Mouse (Mus musculus) embryonic fibroblast, embryonic 13.5 days (primary cell): Measurements from ENCODE around the gene Vwce. TPM values are rescaled to one million over a fixed set of nuclear protein-coding genes. Genes with fewer than 3 reads are reported as not detected.

Source experiments
- H3K27ac ChIP-seq: 2 replicates; pipeline ENCODE4 v1.5.1; 2012; ENCODE audit warnings: low read length, control low read depth, inconsistent platforms; ENCODE audit not compliant: insufficient read depth
- H3K4me1 ChIP-seq: 2 replicates; pipeline ENCODE4 v1.6.1; 2011; ENCODE audit warnings: low read length; ENCODE audit not compliant: control insufficient read depth, insufficient read depth
- H3K4me3 ChIP-seq: 2 replicates; pipeline ENCODE4 v1.5.1; 2011; ENCODE audit warnings: mild to moderate bottlenecking, control low read depth, low read length; ENCODE audit not compliant: insufficient read depth
- CTCF ChIP-seq: IDR thresholded peaks from 2 replicates; pipeline ENCODE4 v1.5.1; 2011; ENCODE audit warnings: mild to moderate bottlenecking, control low read depth, low read length, moderate library complexity, borderline replicate concordance; ENCODE audit not compliant: insufficient read depth
- POLR2A ChIP-seq: IDR thresholded peaks from 2 replicates; pipeline ENCODE4 v1.6.1; 2011; ENCODE audit warnings: low read depth, mild to moderate bottlenecking, control low read depth, low read length, moderate library complexity
- polyA plus RNA-seq: library from polyadenylated mRNA; stranded (reverse); fragments of >200 nt; gene quantifications from 2 replicates; pipeline ENCODE4 v1.2.4, GENCODE M21; 2011; ENCODE audit warnings: low read depth; ENCODE audit not compliant: missing spikeins, insufficient read length

Vwce gene
- polyA plus RNA-seq, 1 experiment: 1.1 TPM

- Histone ChIP-seq H3K27ac (no peak overlapping the region), H3K4me1 (no peaks in the 10 kb centered on the region), H3K4me3 (no peak overlapping the region)
- TF ChIP-seq CTCF: peak; percentile 91
- no peak for TF ChIP-seq POLR2A
These were observed 31.5 kb downstream of the Vwce start for GRCm38 (mm10) chr19:10665499-10665898.

- no peaks in the 10 kb centered on the region for H3K4me1 ChIP-seq
- H3K27ac ChIP-seq: no peak overlapping the region
- H3K4me3 ChIP-seq: no peak overlapping the region
- TF ChIP-seq CTCF: no peak
- TF ChIP-seq POLR2A: no peak
These were observed 37.3 kb downstream of the Vwce start for GRCm38 (mm10) chr19:10671319-10671718.

GRCm38 (mm10) chr19:10671854-10672417, 37.9 kb downstream of the Vwce start:
- no peak for TF ChIP-seq CTCF
- TF ChIP-seq POLR2A: no peak
- H3K27ac ChIP-seq: no peak overlapping the region
- H3K4me3 ChIP-seq: no peak overlapping the region
- H3K4me1 ChIP-seq: no peaks in the 10 kb centered on the region

GRCm38 (mm10) chr19:10673275-10673674, 39.3 kb downstream of the Vwce start:
- TF ChIP-seq CTCF: no peak
- TF ChIP-seq POLR2A: no peak
- Histone ChIP-seq H3K4me1 (no peaks in the 10 kb centered on the region), H3K4me3 (no peak overlapping the region), H3K27ac (no peak overlapping the region)

- Histone ChIP-seq H3K4me3 (no peak overlapping the region), H3K27ac (no peak overlapping the region), H3K4me1 (no peaks in the 10 kb centered on the region)
- TF ChIP-seq POLR2A: no peak
- no peak for TF ChIP-seq CTCF
These were observed 42.6 kb downstream of the Vwce start for GRCm38 (mm10) chr19:10676656-10677055.

- Histone ChIP-seq H3K4me1 (no peaks in the 10 kb centered on the region), H3K4me3 (no peak within 1 kb of the TSS), H3K27ac (no peak within 1 kb of the TSS)
- peak; percentile 81 for TF ChIP-seq CTCF
- no peak for TF ChIP-seq POLR2A
These were observed 44.1 kb downstream of the Vwce start, which contains the start of gene Pga5 for GRCm38 (mm10) chr19:10677915-10678771. Pga5 (minus strand) TSS chr19:10678071.

- no peak overlapping the region for H3K4me3 ChIP-seq
- no peaks in the 10 kb centered on the region for H3K4me1 ChIP-seq
- TF ChIP-seq CTCF: no peak
- no peak for TF ChIP-seq POLR2A
- no peak overlapping the region for H3K27ac ChIP-seq
These were observed 44.7 kb downstream of the Vwce start for GRCm38 (mm10) chr19:10678772-10679067.

GRCm38 (mm10) chr19:10681571-10681970, 47.6 kb downstream of the Vwce start:
- no peak overlapping the region for H3K4me3 ChIP-seq
- no peak overlapping the region for H3K27ac ChIP-seq
- H3K4me1 ChIP-seq: no peaks in the 10 kb centered on the region
- no peak for TF ChIP-seq CTCF
- TF ChIP-seq POLR2A: no peak

GRCm38 (mm10) chr19:10685081-10685480, 51.1 kb downstream of the Vwce start:
- H3K4me3 ChIP-seq: no peak overlapping the region
- H3K4me1 ChIP-seq: 0 out of 2 replicates have a peak, but pooled peaks cover under 1% of the 10 kb centered on the region
- TF ChIP-seq POLR2A (no peak), CTCF (no peak)
- H3K27ac ChIP-seq: no peak overlapping the region

GRCm38 (mm10) chr19:10685727-10686126, 51.7 kb downstream of the Vwce start:
- no peak for TF ChIP-seq CTCF
- no peak for TF ChIP-seq POLR2A
- peaks cover 4% of the 10 kb centered on the region for H3K4me1 ChIP-seq

More at GRCm38 (mm10) chr19:10685727-10686126, 51.7 kb downstream of the Vwce start:
- Histone ChIP-seq H3K27ac (no peak overlapping the region), H3K4me3 (no peak overlapping the region)
